Mouse (Mus musculus) liver, adult 2 months (tissue): ENCODE data around the gene Pnp2. TPM values are rescaled to one million over a fixed set of nuclear protein-coding genes. Genes with fewer than 3 reads are reported as not detected.
"Not testable (repeated sequence)": the region's sequence is repeated elsewhere in the genome, so short reads cannot be mapped to it uniquely, and the experiment has no call there.

Experiments
- DNase-seq: peaks from one replicate; pipeline ENCODE4 v3.0.0-alpha.2; 2011; ENCODE audit warnings: low read depth, low spot score; ENCODE audit errors: extremely low read depth
- H3K27ac ChIP-seq: fragments of 200-500 bp; replicated peaks from 2 replicates; pipeline ENCODE4 v1.5.1; 2012; ENCODE audit warnings: low read depth, mild to moderate bottlenecking, control low read depth, inconsistent platforms, low read length; ENCODE audit not compliant: insufficient read depth
- H3K27me3 ChIP-seq: fragments of 200-500 bp; 2 replicates; pipeline ENCODE4 v1.6.1; 2012; ENCODE audit warnings: mild to moderate bottlenecking, moderate library complexity, low read length, inconsistent platforms; ENCODE audit not compliant: control insufficient read depth, insufficient read depth
- H3K36me3 ChIP-seq: fragments of 200-500 bp; 2 replicates; pipeline ENCODE4 v1.6.1; 2012; ENCODE audit warnings: low read length, inconsistent platforms; ENCODE audit not compliant: control insufficient read depth, insufficient read depth
- H3K4me1 ChIP-seq: fragments of 200-500 bp; 2 replicates; pipeline ENCODE4 v1.6.1; 2011; ENCODE audit warnings: low read length; ENCODE audit not compliant: control insufficient read depth, insufficient read depth
- H3K4me3 ChIP-seq: fragments of 200-500 bp; 2 replicates; pipeline ENCODE4 v1.5.1; 2011; ENCODE audit warnings: low read depth, mild to moderate bottlenecking, control low read depth, low read length, moderate library complexity; ENCODE audit not compliant: insufficient read depth
- H3K79me2 ChIP-seq: fragments of 200-500 bp; 2 replicates; pipeline ENCODE4 v1.6.1; 2012; ENCODE audit warnings: inconsistent platforms, mild to moderate bottlenecking, low read length, moderate library complexity; ENCODE audit not compliant: control insufficient read depth, insufficient read depth
- H3K9ac ChIP-seq: fragments of 200-500 bp; 2 replicates; pipeline ENCODE4 v1.6.1; 2012; ENCODE audit warnings: low read depth, mild to moderate bottlenecking, control low read depth, inconsistent platforms, low read length
- CTCF ChIP-seq: fragments of 200-500 bp; IDR thresholded peaks from 2 replicates; pipeline ENCODE4 v1.5.1; 2011; ENCODE audit warnings: low read depth, low read length, control low read depth
- POLR2A ChIP-seq: fragments of 200-500 bp; IDR thresholded peaks from 2 replicates; pipeline ENCODE4 v1.6.1; 2011; ENCODE audit warnings: low read length, control low read depth; ENCODE audit not compliant: insufficient read depth; ENCODE audit errors: extremely low read depth
- WGBS: fragments of 180-500 bp; shearing (Covaris S2); methylation state at CpG from one replicate; pipeline ENCODE4 v1.1.7; 2018; 5-methylcytosine and 5-hydroxymethylcytosine counted together
- polyA plus RNA-seq: library from polyadenylated mRNA; depleted of rRNA; stranded (reverse); fragments of >200 nt; gene quantifications from 2 replicates; pipeline ENCODE4 v1.2.3, GENCODE M21; 2012
- total RNA-seq: library from RNA; depleted of rRNA; stranded (reverse); fragments of >200 nt; gene quantifications from 2 replicates; pipeline ENCODE4 v1.2.3, GENCODE M21; 2014

The Pnp2 gene
- total and polyA plus RNA-seq, 2 experiments, result 1.1 TPM; not detected in 1

DNA sequence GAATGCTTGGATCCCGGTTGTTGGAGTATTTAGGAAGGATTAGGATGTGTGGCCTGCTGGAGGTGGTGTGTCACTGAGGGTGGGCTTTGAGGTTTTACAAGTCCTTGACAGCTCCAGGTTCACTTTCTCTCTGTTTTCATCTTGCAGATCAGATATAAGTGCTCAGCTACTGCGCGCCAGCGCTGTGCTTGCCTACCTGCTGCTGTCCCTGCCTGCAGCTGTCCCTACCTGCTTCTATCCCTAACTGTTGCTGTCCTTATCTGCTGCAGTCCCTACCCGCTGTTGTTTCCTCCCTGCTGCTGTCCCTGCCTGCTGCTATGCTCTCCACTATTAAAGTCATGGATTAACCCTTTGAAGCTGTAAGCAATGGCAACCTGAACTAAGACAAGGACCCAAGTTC is 19.2 kb downstream of the Pnp2 start:
- H3K9ac ChIP-seq, result no peak overlapping the region
- TF ChIP-seq POLR2A, result no peak
- no peak for TF ChIP-seq CTCF
- 81% methylated on average over 5 of the region's 5 CpGs for WGBS

DNA sequence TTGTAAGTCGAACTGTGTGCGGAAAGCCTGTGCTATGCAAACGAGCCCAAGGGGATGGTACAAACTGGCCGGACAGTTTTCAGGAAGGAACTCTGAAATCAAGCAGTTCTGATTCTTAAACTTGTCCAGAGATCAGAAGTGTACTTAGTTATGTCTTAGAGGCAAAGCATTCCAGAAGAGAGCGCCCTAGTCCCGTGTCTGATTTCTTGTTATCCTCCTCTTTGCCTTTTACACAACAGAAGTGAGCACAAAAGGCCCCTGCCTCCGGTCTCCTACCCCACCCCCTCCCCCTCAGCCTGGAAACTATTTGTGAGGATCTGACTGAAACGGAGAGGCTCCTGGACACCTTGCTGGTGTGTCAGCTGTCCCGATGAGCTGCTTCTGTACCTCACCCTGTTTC is 20.9 kb downstream of the Pnp2 start:
- Histone ChIP-seq H3K27me3 (no peaks in the 10 kb centered on the region), H3K79me2 (no peaks in the 10 kb centered on the region), H3K9ac (peak overlapping the region; percentile 12; the same call in 1 of the 2 replicates), H3K4me1 (no peaks in the 10 kb centered on the region; the same call in 1 of the 2 replicates), H3K4me3 (no peak overlapping the region), H3K27ac (no peak overlapping the region), H3K36me3 (no peaks in the 10 kb centered on the region)
- TF ChIP-seq CTCF, result no peak
- TF ChIP-seq POLR2A, result no peak
- DNase-seq, result no peak
- 51% methylated on average over 9 of the region's 9 CpGs for WGBS

More for the DNA sequence above, 19.2 kb downstream of the Pnp2 start:
- Histone ChIP-seq H3K79me2 (no peaks in the 10 kb centered on the region), H3K36me3 (no peaks in the 10 kb centered on the region), H3K27ac (no peak overlapping the region), H3K4me3 (no peak overlapping the region), H3K27me3 (no peaks in the 10 kb centered on the region), H3K4me1 (no peaks in the 10 kb centered on the region; the same call in 1 of the 2 replicates)
- DNase-seq, result no peak

DNA sequence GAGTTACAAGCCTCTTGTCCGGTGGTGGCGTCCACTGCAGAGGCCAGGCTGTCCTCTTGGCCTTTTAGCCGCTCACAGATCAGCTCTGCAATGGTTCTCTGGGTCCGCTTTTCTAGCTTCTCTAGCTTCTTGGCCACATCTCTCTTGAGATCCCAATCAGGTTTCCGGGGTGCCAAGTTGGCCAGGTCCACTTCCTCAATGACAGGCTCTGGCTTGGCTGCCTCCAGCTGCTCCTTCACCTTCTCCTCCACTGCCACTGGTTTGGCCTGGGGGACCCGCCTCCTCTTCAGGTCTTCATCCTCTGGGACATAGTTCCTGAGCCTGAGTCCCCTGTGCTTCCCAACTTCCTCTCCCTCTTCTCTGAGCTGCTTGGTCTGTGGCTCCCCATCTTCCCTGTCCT is 22.7 kb downstream of the Pnp2 start:
- not testable (repeated sequence) for DNase-seq, H3K4me3 ChIP-seq, H3K27ac ChIP-seq, H3K4me1 ChIP-seq, H3K27me3 ChIP-seq, H3K9ac ChIP-seq, H3K36me3 ChIP-seq, H3K79me2 ChIP-seq
- WGBS, result 95% methylated on average over 6 of the region's 6 CpGs

DNA sequence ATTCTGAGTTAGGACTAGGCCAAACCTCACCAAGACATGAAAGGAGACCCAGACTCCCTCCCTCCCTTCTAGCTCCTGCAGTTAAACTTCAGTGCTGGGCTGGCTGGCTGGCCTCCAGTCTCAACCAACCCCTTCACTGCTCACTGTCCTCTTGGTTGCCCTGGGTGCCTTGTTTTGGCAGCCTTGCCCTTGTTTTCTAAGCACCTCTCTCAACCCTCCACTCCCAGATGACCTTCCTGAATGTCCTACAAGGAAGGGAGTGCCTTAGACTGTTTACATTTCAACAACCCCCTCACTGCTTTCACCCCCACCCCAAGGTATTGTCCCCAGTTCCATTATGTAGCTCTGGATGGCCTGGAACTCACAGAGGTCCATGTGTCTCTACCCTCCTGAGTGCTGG is 23.8 kb downstream of the Pnp2 start:
- no peaks in the 10 kb centered on the region; the same call in 1 of the 2 replicates for H3K4me1 ChIP-seq
- H3K79me2 ChIP-seq, result no peaks in the 10 kb centered on the region
- no peak overlapping the region for H3K27ac ChIP-seq
- H3K9ac ChIP-seq, result no peak overlapping the region
- no peaks in the 10 kb centered on the region for H3K27me3 ChIP-seq
- no peak for TF ChIP-seq POLR2A
- no peak for TF ChIP-seq CTCF
- no peak for DNase-seq
- no peak overlapping the region for H3K4me3 ChIP-seq
- H3K36me3 ChIP-seq, result no peaks in the 10 kb centered on the region

DNA sequence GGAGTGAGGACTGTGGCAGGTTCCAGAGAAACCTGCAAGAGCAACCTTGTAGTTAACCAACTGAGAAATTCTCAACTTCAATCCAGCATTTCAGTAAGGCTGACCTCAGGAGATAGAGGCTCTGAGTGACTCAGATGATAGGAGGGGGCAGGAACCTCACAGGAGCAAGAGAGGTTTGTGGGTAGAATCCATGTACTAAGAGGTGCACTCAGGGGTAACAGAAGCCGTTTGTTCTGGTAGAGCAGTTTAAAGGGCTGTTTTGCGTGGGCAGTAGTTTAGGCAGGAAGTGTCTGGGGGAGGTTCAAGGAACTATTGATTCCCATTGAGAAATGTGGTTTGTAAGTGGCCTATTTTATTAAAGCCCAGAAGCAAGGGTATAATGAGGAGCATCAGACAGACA is 25.4 kb downstream of the Pnp2 start:
- Histone ChIP-seq H3K9ac (no peak overlapping the region), H3K36me3 (no peaks in the 10 kb centered on the region), H3K27ac (no peak overlapping the region), H3K4me1 (no peaks in the 10 kb centered on the region; the same call in 1 of the 2 replicates), H3K4me3 (no peak overlapping the region), H3K79me2 (no peaks in the 10 kb centered on the region), H3K27me3 (no peaks in the 10 kb centered on the region)
- WGBS, result 5% methylated on average over 2 of the region's 2 CpGs
- no peak for TF ChIP-seq POLR2A
- TF ChIP-seq CTCF, result no peak
- no peak for DNase-seq

DNA sequence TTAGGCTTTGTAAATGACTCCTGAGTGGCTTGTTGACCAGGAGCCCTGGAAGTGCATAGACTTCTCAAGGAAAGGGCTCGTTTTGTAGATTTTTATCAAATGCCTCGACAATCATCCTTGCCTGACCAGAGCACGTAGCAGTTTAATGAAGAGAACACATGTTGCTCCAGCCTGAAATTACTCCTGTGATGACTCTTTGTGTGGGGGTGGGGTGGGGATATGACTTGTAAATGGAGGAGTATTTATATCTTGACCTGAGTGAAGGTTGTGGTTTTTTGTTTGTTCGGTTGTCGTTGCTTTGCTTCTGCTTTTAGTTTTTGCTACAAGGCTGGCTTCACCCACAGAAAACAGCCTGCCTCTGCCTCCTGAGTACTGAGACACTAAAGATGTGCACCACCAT is 26.0 kb downstream of the Pnp2 start:
- Histone ChIP-seq H3K4me3 (no peak overlapping the region), H3K79me2 (no peaks in the 10 kb centered on the region), H3K27ac (no peak overlapping the region), H3K27me3 (no peaks in the 10 kb centered on the region), H3K4me1 (no peaks in the 10 kb centered on the region), H3K9ac (no peak overlapping the region), H3K36me3 (no peaks in the 10 kb centered on the region)
- no peak for TF ChIP-seq CTCF
- TF ChIP-seq POLR2A, result no peak
- 68% methylated on average over 5 of the region's 5 CpGs for WGBS
- DNase-seq, result no peak

DNA sequence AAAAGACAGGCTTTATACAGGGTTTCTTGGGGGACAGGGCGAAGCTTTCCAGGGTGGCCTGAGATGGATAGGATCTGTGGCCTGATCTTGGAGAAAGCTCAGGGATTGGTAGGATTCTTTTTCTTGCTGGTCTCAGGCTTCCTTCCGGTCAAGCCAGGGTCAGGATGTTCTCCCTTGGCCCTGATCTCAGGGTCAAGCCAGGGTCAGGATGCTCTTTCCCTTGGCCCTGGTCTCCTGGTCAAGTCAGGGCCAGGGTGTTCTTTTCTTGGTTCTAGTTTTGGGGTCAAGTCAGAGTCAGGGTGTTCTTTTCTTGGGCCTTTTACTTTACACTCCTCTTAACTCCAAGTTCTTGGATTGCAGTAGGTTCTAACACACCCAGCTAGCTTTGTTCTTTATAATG is 31.9 kb downstream of the Pnp2 start:
- peak; percentile 37 for DNase-seq
- Histone ChIP-seq H3K9ac (no peak overlapping the region), H3K27me3 (no peaks in the 10 kb centered on the region), H3K79me2 (no peaks in the 10 kb centered on the region), H3K27ac (peak overlapping the region; percentile 79; the same call in 1 of the 2 replicates), H3K36me3 (no peaks in the 10 kb centered on the region), H3K4me1 (peaks cover 1% of the 10 kb centered on the region; the same call in 1 of the 2 replicates), H3K4me3 (no peak overlapping the region)
- WGBS, result 83% methylated on average over 2 of the region's 2 CpGs
- TF ChIP-seq CTCF, result no peak
- TF ChIP-seq POLR2A, result no peak
